Mouse (Mus musculus) small intestine, adult 2 months (tissue): Measurements from ENCODE around the gene Hrc. TPM values are rescaled to one million over a fixed set of nuclear protein-coding genes. Genes with fewer than 3 reads are reported as not detected.

Experiments used
- H3K27ac ChIP-seq: fragments of 200-500 bp; 2 replicates; pipeline ENCODE4 v1.5.1; 2012; ENCODE audit warnings: low read depth, low read length, control low read depth, inconsistent platforms; ENCODE audit not compliant: insufficient read depth
- H3K27me3 ChIP-seq: fragments of 200-500 bp; 2 replicates; pipeline ENCODE4 v1.6.1; 2012; ENCODE audit warnings: mild to moderate bottlenecking, moderate library complexity, low read length, inconsistent platforms; ENCODE audit not compliant: control insufficient read depth, insufficient read depth
- H3K36me3 ChIP-seq: fragments of 200-500 bp; 2 replicates; pipeline ENCODE4 v1.6.1; 2012; ENCODE audit warnings: mild to moderate bottlenecking, low read length, control low read depth, inconsistent platforms; ENCODE audit not compliant: control insufficient read depth, insufficient read depth
- H3K4me1 ChIP-seq: fragments of 200-500 bp; 2 replicates; pipeline ENCODE4 v1.6.1; 2012; ENCODE audit warnings: low read length, inconsistent platforms, mixed read lengths; ENCODE audit not compliant: control insufficient read depth, insufficient read depth, insufficient read length
- H3K4me3 ChIP-seq: fragments of 200-500 bp; 2 replicates; pipeline ENCODE4 v1.5.1; 2012; ENCODE audit warnings: low read depth, mild to moderate bottlenecking, control low read depth, inconsistent platforms, low read length, moderate library complexity
- CTCF ChIP-seq: fragments of 200-500 bp; IDR thresholded peaks from 2 replicates; pipeline ENCODE4 v1.5.1; 2012; ENCODE audit warnings: low read depth, mild to moderate bottlenecking, control low read depth, inconsistent platforms, low read length, moderate library complexity, mixed read lengths; ENCODE audit not compliant: insufficient replicate concordance, insufficient read length; ENCODE audit errors: extremely low read depth
- POLR2A ChIP-seq: fragments of 200-500 bp; IDR thresholded peaks from 2 replicates; pipeline ENCODE4 v1.6.1; 2012; ENCODE audit warnings: low read depth, mild to moderate bottlenecking, control low read depth, inconsistent platforms, low read length, moderate library complexity
- WGBS: fragments of 180-500 bp; shearing (Covaris S2); methylation state at CpG from one replicate; pipeline ENCODE4 v1.1.7; 2018; 5-methylcytosine and 5-hydroxymethylcytosine counted together
- polyA plus RNA-seq: library from polyadenylated mRNA; depleted of rRNA; stranded (reverse); fragments of >200 nt; gene quantifications from 2 replicates; pipeline ENCODE4 v1.2.3, GENCODE M21; 2012

The Hrc gene
- polyA plus RNA-seq, 1 experiment: 0.46 TPM

GRCm38 (mm10) chr7:45316536-45316935 lies 18.6 kb upstream of the Hrc start:
- peak overlapping the region; percentile 92 for H3K27ac ChIP-seq
- peaks cover 29% of the 10 kb centered on the region for H3K4me1 ChIP-seq
- WGBS: 37% methylated on average over 14 of the region's 14 CpGs
- peaks cover 49% of the 10 kb centered on the region for H3K36me3 ChIP-seq
- H3K4me3 ChIP-seq: peak overlapping the region; percentile 27
- H3K27me3 ChIP-seq: no peaks in the 10 kb centered on the region
- TF ChIP-seq CTCF (no peak), POLR2A (no peak)

DNA sequence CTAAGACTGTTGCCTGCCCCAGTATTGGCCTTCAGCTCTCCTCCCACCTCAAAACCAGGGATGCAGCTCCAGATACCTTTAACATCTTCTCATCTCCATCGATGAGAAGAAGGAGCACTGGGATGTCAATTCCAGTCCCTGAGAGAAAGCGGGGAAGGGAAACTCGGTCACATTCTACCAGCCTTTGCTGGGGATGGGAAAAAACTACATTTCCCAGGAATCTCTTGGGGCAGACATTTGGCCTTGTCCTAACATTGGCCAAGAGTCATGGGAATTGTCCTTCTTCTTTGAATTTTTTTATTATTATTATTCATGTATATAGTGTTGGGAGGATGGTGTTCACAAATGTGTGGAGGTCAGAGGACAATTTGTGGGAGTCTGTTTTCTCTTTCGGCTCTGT lies 12.8 kb upstream of the Hrc start:
- TF ChIP-seq CTCF: no peak
- TF ChIP-seq POLR2A: no peak
- H3K27me3 ChIP-seq: no peaks in the 10 kb centered on the region
- peaks cover 50% of the 10 kb centered on the region for H3K36me3 ChIP-seq
- H3K4me3 ChIP-seq: no peak overlapping the region
- peaks cover 19% of the 10 kb centered on the region; the same call in 1 of the 2 replicates for H3K4me1 ChIP-seq
- WGBS: 83% methylated on average over 4 of the region's 4 CpGs
- peak overlapping the region; percentile 85; the same call in 1 of the 2 replicates for H3K27ac ChIP-seq

DNA sequence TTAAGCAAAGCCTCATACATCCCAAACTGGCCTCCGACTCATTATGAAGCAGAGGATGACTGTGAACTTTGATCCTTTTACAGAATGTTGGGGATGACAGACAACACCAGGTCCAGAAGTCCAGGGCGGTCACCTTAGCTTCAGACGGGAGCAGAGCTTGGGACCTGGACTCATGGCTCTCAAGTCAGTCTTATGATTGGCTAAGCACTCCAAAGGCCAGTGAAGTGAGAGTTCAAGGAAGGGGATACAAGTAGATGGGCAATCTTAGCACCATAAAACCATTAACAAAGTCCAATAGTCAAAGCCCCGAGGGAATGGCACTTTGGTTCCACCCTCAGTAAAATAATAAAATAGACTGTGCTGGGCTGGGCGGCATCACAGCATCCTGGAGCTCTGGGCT lies 12.0 kb upstream of the Hrc start:
- 24% methylated on average over 5 of the region's 5 CpGs for WGBS
- H3K36me3 ChIP-seq: peaks cover 49% of the 10 kb centered on the region
- no peak overlapping the region for H3K4me3 ChIP-seq
- H3K27me3 ChIP-seq: no peaks in the 10 kb centered on the region
- TF ChIP-seq POLR2A: no peak
- TF ChIP-seq CTCF: no peak
- peaks cover 14% of the 10 kb centered on the region; the same call in 1 of the 2 replicates for H3K4me1 ChIP-seq
- peak overlapping the region; percentile 97 for H3K27ac ChIP-seq

- H3K27ac ChIP-seq: no peak overlapping the region
- H3K36me3 ChIP-seq: peaks cover 46% of the 10 kb centered on the region
- peaks cover 12% of the 10 kb centered on the region; the same call in 1 of the 2 replicates for H3K4me1 ChIP-seq
- H3K4me3 ChIP-seq: no peak overlapping the region
- TF ChIP-seq CTCF: peak; percentile 7; the same call in 1 of the 2 replicates
- no peak for TF ChIP-seq POLR2A
- no peaks in the 10 kb centered on the region for H3K27me3 ChIP-seq
Observed at GRCm38 (mm10) chr7:45325800-45326199, 9.3 kb upstream of the Hrc start.

DNA sequence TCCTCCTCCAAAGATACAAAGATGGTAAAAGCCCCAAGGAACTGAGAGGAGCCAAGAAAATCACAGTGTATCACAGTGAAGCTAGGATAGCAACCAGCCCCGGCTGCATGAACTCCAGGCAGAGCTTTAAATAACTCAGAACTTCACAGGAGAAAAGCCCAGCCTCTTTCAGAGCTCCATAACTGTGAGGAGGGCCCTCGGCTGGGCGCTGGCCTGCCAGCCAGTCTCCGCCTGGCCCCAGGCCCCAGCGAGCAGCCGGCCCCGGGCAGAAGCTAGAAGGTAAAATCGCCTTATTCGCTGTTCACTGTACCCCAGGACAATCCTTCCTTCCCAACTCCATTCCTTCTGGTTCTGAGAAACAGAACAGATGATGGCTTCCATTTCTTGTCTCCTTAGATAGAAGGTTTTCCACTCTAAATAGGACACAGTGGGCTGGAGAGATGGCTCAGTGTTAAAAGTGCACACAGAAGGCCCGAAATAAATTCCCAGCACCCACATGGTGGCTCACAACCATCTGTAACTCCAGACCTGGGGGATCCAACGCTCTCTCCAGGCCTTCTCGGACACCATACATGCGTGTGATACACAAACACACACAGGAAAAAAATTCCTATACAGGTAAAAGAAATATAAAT lies 6.1 kb upstream of the Hrc start:
- H3K27ac ChIP-seq: no peak overlapping the region
- 89% methylated on average over 13 of the region's 13 CpGs for WGBS
- H3K4me1 ChIP-seq: peaks cover 9% of the 10 kb centered on the region; the same call in 1 of the 2 replicates
- H3K27me3 ChIP-seq: no peaks in the 10 kb centered on the region
- TF ChIP-seq CTCF: no peak
- TF ChIP-seq POLR2A: no peak
- no peak overlapping the region for H3K4me3 ChIP-seq
- H3K36me3 ChIP-seq: peaks cover 51% of the 10 kb centered on the region

DNA sequence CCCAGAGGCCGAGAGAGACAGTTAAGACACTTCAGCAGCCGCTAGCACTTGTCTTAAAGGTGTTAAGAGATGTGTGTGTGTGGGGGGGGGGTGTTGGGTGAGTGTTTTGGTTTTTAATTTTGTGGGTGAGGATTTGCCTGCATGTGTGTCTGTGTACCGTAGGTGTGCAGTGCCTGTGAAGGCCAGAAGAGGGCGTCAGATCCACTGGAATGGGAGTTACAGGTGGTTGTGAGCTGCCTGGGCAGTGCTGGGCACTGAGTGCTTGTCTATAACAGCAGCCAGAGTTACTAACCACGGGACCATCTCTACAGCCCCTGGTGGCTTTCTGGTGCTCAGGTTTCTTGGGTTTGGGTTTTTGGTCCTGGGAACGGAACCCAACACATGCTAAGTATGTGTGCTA lies 3.6 kb upstream of the Hrc start:
- Histone ChIP-seq H3K36me3 (peaks cover 31% of the 10 kb centered on the region), H3K27ac (peak overlapping the region; percentile 91; the same call in 1 of the 2 replicates), H3K4me1 (peaks cover 9% of the 10 kb centered on the region; the same call in 1 of the 2 replicates), H3K27me3 (no peaks in the 10 kb centered on the region), H3K4me3 (peak overlapping the region; percentile 91; the same call in 1 of the 2 replicates)
- WGBS: 94% methylated on average over 6 of the region's 6 CpGs
- TF ChIP-seq POLR2A (no peak), CTCF (peak; percentile 18; the same call in 1 of the 2 replicates)

DNA sequence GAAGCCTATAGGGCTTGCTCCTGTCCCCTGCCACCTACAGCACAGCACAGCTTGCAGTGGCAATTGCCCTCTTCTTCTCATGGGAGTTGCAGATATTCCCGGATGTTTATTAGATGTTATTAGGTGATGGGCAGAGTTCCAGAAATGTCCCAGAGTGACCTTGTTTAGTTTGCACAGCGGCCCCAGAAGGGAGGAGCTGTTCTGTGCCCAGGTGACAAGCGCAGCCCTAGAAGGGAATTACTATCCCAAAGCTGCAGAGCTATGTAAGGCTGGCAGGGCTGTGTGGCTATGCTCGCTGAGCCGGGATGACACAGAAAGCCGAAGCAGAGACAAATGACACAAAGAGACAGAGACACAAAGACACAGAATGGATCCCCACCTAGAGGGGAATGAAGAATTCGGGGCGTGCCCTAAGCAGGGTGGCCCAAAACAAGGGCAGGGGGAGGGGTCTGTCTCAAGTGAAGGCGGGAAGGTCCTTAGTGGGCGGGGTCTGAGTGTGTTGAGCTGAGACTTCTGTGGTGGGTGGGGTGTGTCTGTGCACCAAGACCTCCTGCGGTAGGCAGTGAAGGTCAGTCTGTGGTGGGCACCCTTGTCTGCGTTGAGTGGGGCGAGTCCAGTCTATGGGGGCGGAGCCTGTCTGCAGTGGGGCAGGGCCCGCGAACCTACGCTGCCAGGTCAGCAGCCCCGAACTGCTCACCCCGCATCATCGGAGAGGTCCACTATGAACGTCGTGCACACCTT lies 2.2 kb upstream of the Hrc start:
- 3% methylated on average over 22 of the region's 22 CpGs for WGBS
- TF ChIP-seq CTCF (no peak), POLR2A (peak; percentile 25; the same call in 1 of the 2 replicates)
- H3K27ac ChIP-seq: peak overlapping the region; percentile 91

More for the DNA sequence above, 2.2 kb upstream of the Hrc start:
- H3K36me3 ChIP-seq: peaks cover 19% of the 10 kb centered on the region
- peak overlapping the region; percentile 91 for H3K4me3 ChIP-seq
- peaks cover 16% of the 10 kb centered on the region for H3K4me1 ChIP-seq
- H3K27me3 ChIP-seq: no peaks in the 10 kb centered on the region
